Mouse (Mus musculus) limb, embryonic 15.5 days (tissue): Measurements from ENCODE around the gene Ccdc90b. TPM values are rescaled to one million over a fixed set of nuclear protein-coding genes. Genes with fewer than 3 reads are reported as not detected.

Experiments
- ATAC-seq: fragments of 200-750 bp; cut with Nextera tagmentation; 2 replicates; pipeline ENCODE4 v1.8.0; 2017; ENCODE audit warnings: low read depth, moderate TSS enrichment; ENCODE audit not compliant: insufficient number of reproducible peaks, low FRiP score, low TSS enrichment
- H3K27ac ChIP-seq: fragments of 300-500 bp; sonication (generic); 2 replicates; pipeline ENCODE4 v1.5.1; 2015; ENCODE audit warnings: moderate library complexity, mild to moderate bottlenecking, inconsistent platforms
- H3K27me3 ChIP-seq: fragments of 300-500 bp; sonication (generic); 2 replicates; pipeline ENCODE4 v1.6.1; 2015; ENCODE audit warnings: inconsistent platforms
- H3K36me3 ChIP-seq: fragments of 300-500 bp; sonication (generic); 2 replicates; pipeline ENCODE4 v1.6.1; 2015; ENCODE audit warnings: inconsistent platforms
- H3K4me1 ChIP-seq: fragments of 300-500 bp; sonication (generic); 2 replicates; pipeline ENCODE4 v1.6.1; 2015; ENCODE audit warnings: inconsistent platforms
- H3K4me2 ChIP-seq: fragments of 300-500 bp; sonication (generic); 2 replicates; pipeline ENCODE4 v1.6.1; 2015; ENCODE audit warnings: mild to moderate bottlenecking, inconsistent platforms
- H3K4me3 ChIP-seq: fragments of 300-500 bp; sonication (generic); 2 replicates; pipeline ENCODE4 v1.5.1; 2015; ENCODE audit warnings: mild to moderate bottlenecking, inconsistent platforms
- H3K9ac ChIP-seq: fragments of 300-500 bp; sonication (generic); 2 replicates; pipeline ENCODE4 v1.6.1; 2015; ENCODE audit warnings: inconsistent platforms
- H3K9me3 ChIP-seq: fragments of 300-500 bp; sonication (generic); 2 replicates; pipeline ENCODE4 v1.6.1; 2016; ENCODE audit warnings: inconsistent platforms
- WGBS: fragments of 180-500 bp; shearing (Covaris S2); methylation state at CpG from one replicate; pipeline ENCODE4 v1.1.7; 2015; 5-methylcytosine and 5-hydroxymethylcytosine counted together
- polyA plus RNA-seq: library from polyadenylated mRNA; unstranded; fragments of >200 nt; fragmentation: Nextera tagmentation; extraction: Ambion mirVana; gene quantifications from 2 replicates; pipeline ENCODE4 v1.2.1, GENCODE M21; 2015

The Ccdc90b gene
- polyA plus RNA-seq, 1 experiment from 2014 or later: 50.9 TPM

- 88% methylated on average over 7 of the region's 7 CpGs for WGBS
- no peaks in the 10 kb centered on the region for H3K27me3 ChIP-seq
Measured at GRCm38 (mm10) chr7:92583567-92583966, 22.6 kb downstream of the Ccdc90b start.

GRCm38 (mm10) chr7:92589986-92590385, 29.0 kb downstream of the Ccdc90b start:
- no peaks in the 10 kb centered on the region for H3K9me3 ChIP-seq
- H3K27me3 ChIP-seq: no peaks in the 10 kb centered on the region
- H3K36me3 ChIP-seq: no peaks in the 10 kb centered on the region
- no peak for ATAC-seq
- H3K4me3 ChIP-seq: no peak overlapping the region
- H3K9ac ChIP-seq: no peak overlapping the region
- no peak overlapping the region for H3K4me2 ChIP-seq
- no peak overlapping the region for H3K27ac ChIP-seq
- WGBS: 81% methylated on average over 7 of the region's 7 CpGs
- H3K4me1 ChIP-seq: no peaks in the 10 kb centered on the region

More at GRCm38 (mm10) chr7:92583567-92583966, 22.6 kb downstream of the Ccdc90b start:
- Histone ChIP-seq H3K9ac (no peak overlapping the region), H3K27ac (no peak overlapping the region), H3K9me3 (no peaks in the 10 kb centered on the region), H3K4me2 (no peak overlapping the region), H3K4me1 (no peaks in the 10 kb centered on the region), H3K4me3 (no peak overlapping the region), H3K36me3 (peaks cover 15% of the 10 kb centered on the region)
- ATAC-seq: no peak

GRCm38 (mm10) chr7:92590842-92591241, 29.9 kb downstream of the Ccdc90b start:
- Histone ChIP-seq H3K4me2 (no peak overlapping the region), H3K9me3 (no peaks in the 10 kb centered on the region), H3K4me1 (no peaks in the 10 kb centered on the region), H3K36me3 (no peaks in the 10 kb centered on the region), H3K9ac (no peak overlapping the region), H3K27ac (no peak overlapping the region), H3K27me3 (no peaks in the 10 kb centered on the region), H3K4me3 (no peak overlapping the region)
- ATAC-seq: no peak
- 86% methylated on average over 2 of the region's 2 CpGs for WGBS

- H3K36me3 ChIP-seq: 0 out of 2 replicates have a peak, but pooled peaks cover 9% of the 10 kb centered on the region
- WGBS: 83% methylated on average over 7 of the region's 7 CpGs
- ATAC-seq: no peak
- no peak overlapping the region for H3K4me2 ChIP-seq
- H3K27ac ChIP-seq: no peak overlapping the region
- H3K9ac ChIP-seq: no peak overlapping the region
- H3K4me3 ChIP-seq: no peak overlapping the region
- no peaks in the 10 kb centered on the region for H3K4me1 ChIP-seq
- no peaks in the 10 kb centered on the region for H3K9me3 ChIP-seq
- H3K27me3 ChIP-seq: no peaks in the 10 kb centered on the region
Measured at GRCm38 (mm10) chr7:92604961-92605360, 44.0 kb downstream of the Ccdc90b start.

GRCm38 (mm10) chr7:92610830-92611229, 49.9 kb downstream of the Ccdc90b start:
- H3K27me3 ChIP-seq: no peaks in the 10 kb centered on the region
- no peak overlapping the region for H3K4me3 ChIP-seq
- no peak overlapping the region for H3K9ac ChIP-seq
- no peaks in the 10 kb centered on the region for H3K4me1 ChIP-seq
- ATAC-seq: no peak
- H3K27ac ChIP-seq: no peak overlapping the region
- 0 out of 2 replicates have a peak, but pooled peaks cover 5% of the 10 kb centered on the region for H3K36me3 ChIP-seq
- H3K4me2 ChIP-seq: no peak overlapping the region
- WGBS: 46% methylated on average over 7 of the region's 7 CpGs
- no peaks in the 10 kb centered on the region for H3K9me3 ChIP-seq

- no peaks in the 10 kb centered on the region for H3K36me3 ChIP-seq
- 61% methylated on average over 2 of the region's 2 CpGs for WGBS
- H3K9me3 ChIP-seq: no peaks in the 10 kb centered on the region
- no peak overlapping the region for H3K27ac ChIP-seq
- H3K4me3 ChIP-seq: no peak overlapping the region
- no peaks in the 10 kb centered on the region for H3K27me3 ChIP-seq
- ATAC-seq: no peak
- no peak overlapping the region for H3K4me2 ChIP-seq
- H3K9ac ChIP-seq: no peak overlapping the region
- no peaks in the 10 kb centered on the region for H3K4me1 ChIP-seq
Measured at GRCm38 (mm10) chr7:92624488-92624887, 63.5 kb downstream of the Ccdc90b start.

- no peak for ATAC-seq
Measured at GRCm38 (mm10) chr7:92630167-92630566, 69.2 kb downstream of the Ccdc90b start.

More at GRCm38 (mm10) chr7:92630167-92630566, 69.2 kb downstream of the Ccdc90b start:
- Histone ChIP-seq H3K9me3 (no peaks in the 10 kb centered on the region), H3K27me3 (no peaks in the 10 kb centered on the region), H3K27ac (no peak overlapping the region), H3K4me1 (no peaks in the 10 kb centered on the region), H3K9ac (no peak overlapping the region), H3K36me3 (no peaks in the 10 kb centered on the region), H3K4me3 (no peak overlapping the region), H3K4me2 (no peak overlapping the region)
- WGBS: 39% methylated on average over 2 of the region's 2 CpGs

Other genes starting within 250 kb of the Ccdc90b start
- 5.7 and 6.1 TPM in 2 replicates for gene Ankrd42, start 76.0 kb downstream of the Ccdc90b start, polyA plus RNA-seq
- gene Pcf11, start 108.8 kb downstream of the Ccdc90b start, polyA plus RNA-seq: 18.8 and 23.0 TPM in 2 replicates
- 21.3 and 22.4 TPM in 2 replicates for gene Rab30, start 180.5 kb downstream of the Ccdc90b start, polyA plus RNA-seq